Mouse (Mus musculus) lung, postnatal 10 days (tissue): Measurements from ENCODE around the gene Hoxa5.

Experiments
- DNase-seq: peaks from one replicate; pipeline ENCODE4 v3.0.0; 2021

Hoxa5 gene

DNA sequence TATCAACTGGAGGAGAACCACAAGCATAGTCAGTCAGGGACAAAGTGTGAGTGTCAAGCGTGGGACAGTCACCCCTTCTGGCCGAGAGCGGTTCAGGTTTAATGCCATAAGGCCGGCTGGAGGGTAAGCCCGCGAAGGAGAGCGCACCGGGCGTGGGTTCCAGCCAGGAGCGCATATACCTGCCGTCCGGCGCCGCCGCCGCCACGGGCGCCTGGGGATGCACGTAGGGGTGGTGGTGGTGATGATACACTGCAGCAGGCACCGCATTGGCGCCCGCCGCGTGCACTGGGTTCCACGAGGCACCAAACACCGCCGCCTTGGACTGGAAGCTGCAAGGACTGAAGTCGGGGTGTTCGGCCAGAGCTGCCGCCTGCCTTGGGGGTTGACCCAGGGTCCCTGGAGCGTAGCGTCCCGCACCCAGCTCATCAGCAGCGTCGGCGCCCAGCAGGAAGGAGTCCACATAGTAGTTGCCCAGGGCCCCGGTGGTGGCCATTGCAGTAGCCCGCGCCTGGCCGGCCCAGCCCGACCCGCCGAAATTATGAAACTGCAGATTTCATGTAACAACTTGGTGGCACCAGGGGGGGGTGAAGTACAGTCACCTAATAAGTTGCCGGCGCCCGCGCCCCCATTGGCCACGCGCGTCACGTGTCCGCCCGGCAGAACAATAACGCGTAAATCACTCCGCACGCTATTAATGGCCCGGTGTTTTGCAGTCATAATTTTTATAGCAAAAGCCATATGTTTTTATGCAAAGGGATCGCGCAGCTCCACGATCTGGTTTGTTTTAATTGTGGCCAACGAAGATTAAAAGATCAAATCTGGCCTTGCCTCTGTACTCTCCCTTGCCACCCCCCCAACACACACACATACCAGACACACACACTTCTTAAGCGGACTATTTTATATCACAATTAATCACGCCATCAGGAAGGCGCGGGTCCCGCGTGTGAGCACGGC is 21.5 kb upstream of the Hoxa5 start:
- no peak for DNase-seq

DNA sequence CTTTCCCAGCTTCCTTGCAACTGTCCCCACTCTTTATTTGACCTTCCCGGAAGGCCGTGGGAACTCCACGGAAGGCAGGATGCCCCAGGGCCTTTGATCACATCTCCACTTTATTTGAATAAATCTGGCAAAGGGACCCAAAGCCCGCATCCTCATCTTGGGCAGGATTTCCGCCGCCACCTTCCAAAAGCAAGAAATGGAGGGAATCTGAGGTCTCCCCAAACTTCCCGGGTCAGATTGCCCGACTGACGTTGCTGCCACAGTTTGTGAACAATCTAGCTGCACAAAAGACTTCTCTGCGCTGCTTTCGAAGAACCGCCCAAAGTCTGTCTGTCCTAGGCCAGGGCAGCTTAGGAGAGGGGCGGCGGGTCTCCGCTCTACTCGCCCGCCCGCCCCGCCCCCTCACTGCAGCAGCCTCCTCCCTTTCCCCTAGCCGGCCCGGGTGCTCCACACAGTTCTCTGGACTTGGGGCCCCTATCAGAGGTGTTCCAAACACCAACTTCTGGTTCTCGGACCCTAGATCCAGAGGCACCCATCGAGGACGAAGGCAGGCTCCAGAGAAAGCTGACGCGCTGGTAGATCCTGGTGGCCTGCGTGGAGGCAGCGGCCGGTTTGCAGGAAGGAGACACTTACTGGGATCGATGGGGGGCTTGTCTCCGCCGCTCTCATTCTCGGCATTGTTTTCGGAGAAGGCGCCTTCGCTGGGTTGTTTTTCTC is 20.7 kb upstream of the Hoxa5 start:
- no peak for DNase-seq

DNA sequence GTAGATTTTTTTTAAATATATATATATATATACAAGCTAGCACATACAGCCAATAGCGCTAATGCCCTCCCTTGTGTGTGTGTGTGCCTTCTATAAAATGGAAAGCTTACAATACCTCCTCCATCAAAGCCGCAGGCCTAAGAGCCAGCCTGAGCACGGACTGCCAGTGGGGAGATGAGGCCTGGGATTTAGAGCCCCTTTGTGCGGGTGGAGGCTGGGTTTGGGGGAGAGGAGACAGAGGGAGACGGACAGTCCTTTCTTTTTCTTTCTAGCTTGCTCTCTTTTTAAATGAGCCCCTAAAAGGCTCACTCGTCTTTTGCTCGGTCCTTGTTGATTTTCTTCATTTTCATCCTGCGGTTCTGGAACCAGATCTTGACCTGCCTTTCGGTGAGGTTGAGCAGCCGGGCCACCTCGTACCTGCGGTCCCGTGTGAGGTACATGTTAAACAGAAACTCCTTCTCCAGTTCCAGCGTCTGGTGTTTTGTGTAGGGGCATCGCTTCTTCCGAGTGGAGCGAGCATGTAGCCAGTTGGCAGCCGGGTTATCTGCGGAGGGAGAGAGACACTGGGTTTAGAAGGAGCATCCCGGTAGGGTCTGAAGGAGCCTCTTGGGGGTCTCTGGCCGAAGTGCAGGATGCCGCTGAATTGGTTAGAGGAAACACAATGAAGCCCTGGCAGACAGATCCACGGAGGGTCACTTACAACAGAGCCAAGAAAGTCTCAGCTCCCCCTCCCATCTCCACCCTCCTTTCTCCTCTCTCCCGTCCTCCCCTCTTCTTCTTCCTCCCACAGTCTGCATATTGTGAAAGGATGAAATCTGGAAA is 19.8 kb upstream of the Hoxa5 start:
- DNase-seq = no peak

DNA sequence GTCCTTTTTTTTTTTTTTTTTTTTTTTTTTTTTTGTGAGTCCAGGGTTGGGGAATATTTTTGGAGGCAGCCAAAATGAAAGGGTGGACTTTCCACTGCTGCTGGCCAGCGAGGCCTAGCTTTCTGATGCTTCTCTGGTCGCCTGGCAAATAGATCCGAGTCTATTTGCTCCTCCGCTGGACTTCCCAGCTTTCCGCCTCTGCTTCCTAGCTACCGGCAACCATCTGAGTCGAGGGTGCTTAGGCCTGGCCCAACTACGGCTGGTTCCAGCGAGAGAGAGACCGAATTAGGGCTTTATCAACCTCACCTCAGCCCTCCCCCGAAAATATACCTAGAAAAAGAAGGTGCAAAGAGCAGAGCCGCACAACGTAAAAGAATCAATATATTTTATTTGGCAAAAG is 18.3 kb upstream of the Hoxa5 start:
- DNase-seq = no peak

GRCm38 (mm10) chr6:52221993-52222685 is 17.8 kb upstream of the Hoxa5 start:
- no peak for DNase-seq

- DNase-seq = peak; percentile 90
Measured at GRCm38 (mm10) chr6:52221337-52221992, 17.1 kb upstream of the Hoxa5 start, which contains the start of gene Hoxa7. Gene Hoxa7 (minus strand): TSS chr6:52221854.

GRCm38 (mm10) chr6:52220865-52221310 is 16.5 kb upstream of the Hoxa5 start:
- no peak for DNase-seq

DNA sequence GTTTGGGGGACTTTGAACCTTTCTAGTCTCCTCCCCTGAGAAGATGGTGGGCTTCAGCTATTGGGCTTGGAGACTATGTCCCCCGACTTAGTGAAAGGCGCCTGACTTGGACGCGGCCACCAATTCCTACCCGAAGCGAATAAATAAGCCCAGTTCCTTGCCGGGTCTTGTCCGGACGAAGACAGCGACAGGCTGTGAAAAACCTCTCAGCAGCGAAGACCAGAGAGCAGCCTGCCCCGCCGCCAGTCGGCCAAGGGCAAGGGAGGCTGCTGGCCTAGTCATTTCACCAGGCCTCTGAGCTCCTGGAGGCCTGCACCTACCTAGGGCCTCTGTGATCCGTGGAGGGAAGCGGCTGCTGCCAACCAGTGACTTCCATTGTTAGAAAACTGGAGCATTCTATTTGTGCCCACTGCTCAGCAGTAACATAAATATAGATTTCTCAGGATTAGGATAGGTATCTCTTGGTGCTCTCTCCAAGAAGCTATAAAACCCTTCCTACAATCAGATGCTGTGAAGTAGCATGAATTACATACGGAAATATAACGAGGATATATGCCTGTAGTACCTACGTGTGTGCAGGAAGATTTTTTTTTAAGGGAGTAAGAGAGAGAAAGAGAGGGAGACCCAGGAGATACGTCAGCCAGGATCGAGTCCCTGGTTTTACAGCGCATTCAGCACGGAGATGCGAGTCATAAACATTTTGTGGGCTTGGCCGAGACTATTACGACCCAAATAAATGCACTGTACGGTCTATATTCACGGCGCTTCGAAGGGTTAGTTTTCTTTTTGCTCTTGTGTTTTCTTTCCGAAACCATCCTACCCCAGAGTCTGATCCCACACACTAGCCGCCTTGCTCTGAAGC is 15.8 kb upstream of the Hoxa5 start:
- no peak for DNase-seq

- DNase-seq = no peak
Measured at GRCm38 (mm10) chr6:52219234-52219942, 15.0 kb upstream of the Hoxa5 start.

- DNase-seq = no peak
Measured at GRCm38 (mm10) chr6:52218643-52219215, 14.3 kb upstream of the Hoxa5 start.

- DNase-seq = no peak
Measured at GRCm38 (mm10) chr6:52217895-52218642, 13.7 kb upstream of the Hoxa5 start.

GRCm38 (mm10) chr6:52217459-52217768 is 13.0 kb upstream of the Hoxa5 start:
- DNase-seq = peak; percentile 79

DNA sequence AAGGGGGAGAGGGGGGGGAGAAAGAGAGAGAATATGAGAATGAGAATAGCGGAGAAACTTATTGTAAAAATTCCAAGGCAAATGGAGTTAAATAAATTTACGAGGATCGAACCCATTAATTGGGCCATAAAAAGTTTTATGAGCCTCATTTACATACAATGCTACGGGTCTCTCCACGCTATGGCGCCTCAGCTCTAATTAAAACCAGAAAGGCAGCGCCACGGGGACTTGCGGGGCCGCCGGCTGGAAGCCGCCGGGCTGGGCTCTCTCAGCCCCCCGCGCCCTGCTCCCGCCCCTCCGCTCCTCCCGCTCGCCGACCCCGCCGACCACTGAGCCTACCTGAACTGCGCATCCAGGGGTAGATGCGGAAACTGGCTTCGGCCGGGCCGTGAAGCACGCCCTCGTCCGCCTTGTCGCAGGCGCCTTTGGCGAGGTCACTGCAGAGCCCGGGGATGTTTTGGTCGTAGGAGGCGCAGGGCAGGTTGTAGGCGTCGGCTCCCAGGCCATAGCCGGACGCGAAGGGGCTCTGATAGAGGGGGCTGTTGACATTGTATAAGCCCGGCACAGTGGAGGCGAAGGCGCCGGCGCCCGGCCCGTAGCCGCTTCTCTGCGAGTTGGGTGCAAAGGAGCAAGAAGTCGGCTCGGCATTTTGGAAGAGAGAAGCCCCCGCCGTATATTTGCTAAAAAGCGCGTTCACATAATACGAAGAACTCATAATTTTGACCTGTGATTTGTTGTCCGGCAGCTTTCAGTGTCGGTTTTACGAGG is 12.5 kb upstream of the Hoxa5 start:
- DNase-seq = no peak

DNA sequence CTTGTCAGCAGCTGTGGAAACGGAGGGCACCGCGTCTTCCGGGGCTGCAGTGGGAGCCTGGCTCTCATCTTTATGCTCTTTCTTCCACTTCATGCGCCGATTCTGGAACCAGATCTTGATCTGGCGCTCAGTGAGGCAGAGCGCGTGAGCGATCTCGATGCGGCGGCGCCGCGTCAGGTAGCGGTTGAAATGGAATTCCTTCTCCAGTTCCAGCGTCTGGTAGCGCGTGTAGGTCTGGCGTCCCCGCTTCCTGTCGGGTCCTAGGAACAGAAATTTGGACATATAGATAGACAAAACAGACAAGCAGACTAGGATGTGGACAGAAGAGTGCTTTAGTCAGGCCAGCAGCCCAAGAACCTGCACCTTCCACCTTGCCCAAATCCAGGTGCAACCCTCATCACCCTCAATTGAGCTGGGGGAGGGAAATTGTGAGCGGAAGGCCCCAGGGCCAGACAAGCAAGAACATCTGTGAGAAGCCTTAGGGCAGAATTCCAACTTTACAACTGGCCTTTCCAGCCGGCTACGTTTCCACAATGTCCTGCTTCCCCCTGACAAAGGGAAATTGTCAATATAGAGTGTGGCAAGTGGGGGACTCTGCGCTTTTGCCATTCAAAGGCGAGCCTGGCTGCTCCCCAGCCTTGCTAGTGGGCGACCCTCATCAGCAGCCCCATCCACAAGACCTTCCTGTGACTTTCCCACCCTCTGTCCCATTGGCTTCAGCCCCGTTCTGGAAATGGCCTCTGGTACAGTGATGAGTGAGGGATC is 11.6 kb upstream of the Hoxa5 start:
- no peak for DNase-seq

- DNase-seq = no peak
Measured at GRCm38 (mm10) chr6:52215070-52215469, 10.7 kb upstream of the Hoxa5 start.

- DNase-seq = no peak
Measured at GRCm38 (mm10) chr6:52214271-52214670, 9.9 kb upstream of the Hoxa5 start.
